Mouse (Mus musculus) CD4-positive, CD25-positive, alpha-beta regulatory T cell (primary cell): ENCODE results near the gene Stk39. TPM values are rescaled to one million over a fixed set of nuclear protein-coding genes. Genes with fewer than 3 reads are reported as not detected.

Source experiments
- polyA plus RNA-seq: library from polyadenylated mRNA; unstranded; fragments of 100-300 nt; shearing (Covaris generic); gene quantifications from one replicate; pipeline ENCODE4 v1.2.1, GENCODE M21; 2017

The Stk39 gene
- polyA plus RNA-seq, result 49.1 TPM

DNA sequence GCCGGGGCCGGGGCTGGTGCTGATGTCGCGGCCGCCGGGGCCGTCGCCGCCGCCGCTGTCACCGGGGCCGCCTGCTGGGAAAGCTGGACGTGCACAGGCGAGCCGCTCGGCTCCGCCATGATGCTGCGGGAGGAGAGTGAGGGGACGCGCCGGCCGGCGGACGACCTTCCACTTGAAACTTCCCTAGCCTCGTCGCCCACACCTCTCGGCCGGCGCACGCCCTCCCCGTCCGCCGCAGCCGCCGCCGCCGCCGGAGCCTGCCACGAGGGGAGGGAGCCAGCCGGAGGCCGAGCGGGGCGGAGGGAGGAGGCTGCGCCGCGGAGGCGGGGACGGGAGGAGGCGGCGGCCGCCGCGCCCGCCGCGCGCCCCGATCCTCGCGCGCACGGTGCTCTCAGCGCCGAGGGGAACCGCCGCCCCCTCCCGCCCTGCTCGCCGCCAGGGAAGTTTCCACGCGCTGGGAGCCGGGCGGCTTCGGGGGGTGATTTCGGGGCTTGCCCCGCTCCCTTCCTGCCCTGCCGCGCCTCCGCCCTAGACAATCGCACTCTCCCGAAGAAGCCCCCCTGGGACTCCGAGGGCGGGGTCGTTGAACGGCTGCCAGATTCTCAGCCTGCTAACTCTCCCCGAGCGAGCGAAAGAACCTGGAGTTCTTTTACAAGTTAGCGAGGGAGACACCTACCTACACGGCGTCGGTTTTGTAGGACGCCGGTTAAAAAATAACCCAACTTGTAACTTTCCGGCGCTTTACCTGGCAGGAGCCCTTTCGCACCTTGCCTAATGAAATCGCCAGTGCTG lies at the start of gene Stk39:
TSS of gene Stk39 (minus strand) at position 510 of the 792 bp plus-strand sequence.

Other genes with a start within 250 kb of the Stk39 start
- gene 4933409G03Rik, start 110.1 kb upstream of the Stk39 start, polyA plus RNA-seq, result not detected
- not detected for gene 4932414N04Rik, start 184.2 kb upstream of the Stk39 start, polyA plus RNA-seq